Mouse (Mus musculus): ENCODE data around the gene Rpl14.

DNA sequence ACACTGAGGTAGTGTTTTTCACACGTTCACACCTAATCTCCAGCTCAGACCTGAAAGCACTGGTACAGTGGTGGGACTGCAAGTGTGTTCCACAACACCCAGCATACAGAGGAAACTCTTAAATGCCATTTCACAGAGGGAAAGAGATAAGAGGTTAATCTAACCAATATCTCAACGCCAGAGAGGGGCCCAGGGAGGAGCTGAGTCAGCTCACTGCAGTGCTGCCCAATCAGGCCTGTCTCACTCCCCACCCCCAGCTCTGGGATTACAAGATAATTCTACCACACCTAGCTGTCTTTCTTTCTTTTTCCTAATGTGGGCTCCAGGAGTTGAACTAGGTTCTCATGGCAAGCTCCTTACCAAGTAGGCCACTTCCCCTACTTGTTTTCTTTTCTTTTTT, 2.3 kb upstream of the Rpl14 start:
- no peak for TF ChIP-seq CTCF (IDR thresholded peaks at IDR 0.05)
- TF ChIP-seq EP300 (IDR thresholded peaks at IDR 0.05), result no peak
